Mouse (Mus musculus) large intestine, adult 2 months (tissue): ENCODE results near the gene Rhoq. TPM values are rescaled to one million over a fixed set of nuclear protein-coding genes. Genes with fewer than 3 reads are reported as not detected.

Experiments used
- DNase-seq: peaks from one replicate; pipeline ENCODE4 v3.0.0-alpha.2; 2012; ENCODE audit warnings: low read depth, low spot score
- WGBS: fragments of 180-500 bp; shearing (Covaris S2); methylation state at CpG from one replicate; pipeline ENCODE4 v1.1.7; 2018; 5-methylcytosine and 5-hydroxymethylcytosine counted together
- polyA plus RNA-seq: library from polyadenylated mRNA; depleted of rRNA; stranded (reverse); fragments of >200 nt; gene quantifications from 2 replicates; pipeline ENCODE4 v1.2.3, GENCODE M21; 2012

Rhoq gene
- polyA plus RNA-seq, 1 experiment, result 13.9 TPM

DNA sequence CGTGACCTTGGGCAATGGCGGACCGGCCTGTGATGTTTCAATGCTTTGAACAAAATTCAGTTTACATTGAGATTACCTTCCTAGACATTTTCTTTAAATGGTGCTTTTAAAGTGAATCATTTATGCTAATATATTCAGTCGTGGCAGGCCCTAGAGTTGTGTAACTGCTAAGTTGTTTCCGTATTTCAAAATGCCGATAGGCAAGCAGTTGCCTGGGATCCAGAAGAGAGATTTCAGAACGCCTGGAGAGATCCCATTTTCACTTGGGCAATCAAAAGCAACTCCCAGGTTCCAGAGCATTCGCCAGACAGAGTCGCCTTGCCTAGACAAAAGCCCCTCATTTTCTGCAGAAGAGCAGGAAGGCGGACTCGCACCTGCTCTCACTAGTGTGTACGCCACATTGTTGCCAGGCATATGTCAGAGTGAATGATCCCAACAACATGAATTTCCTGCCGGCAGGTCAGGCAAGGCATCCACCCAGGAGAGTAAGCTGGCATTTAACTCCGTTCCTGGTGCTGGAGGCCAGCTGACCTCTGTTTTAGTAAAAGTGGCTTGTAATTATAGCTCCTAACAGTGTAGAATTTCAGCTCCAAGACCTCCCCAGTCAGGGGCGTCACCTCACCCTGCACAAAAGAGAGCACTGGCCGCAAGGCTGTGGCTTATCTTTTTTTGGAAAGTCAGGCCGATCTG is 23.7 kb downstream of the Rhoq start:
- DNase-seq, result no peak
- WGBS, result 72% methylated on average over 17 of the region's 17 CpGs

DNA sequence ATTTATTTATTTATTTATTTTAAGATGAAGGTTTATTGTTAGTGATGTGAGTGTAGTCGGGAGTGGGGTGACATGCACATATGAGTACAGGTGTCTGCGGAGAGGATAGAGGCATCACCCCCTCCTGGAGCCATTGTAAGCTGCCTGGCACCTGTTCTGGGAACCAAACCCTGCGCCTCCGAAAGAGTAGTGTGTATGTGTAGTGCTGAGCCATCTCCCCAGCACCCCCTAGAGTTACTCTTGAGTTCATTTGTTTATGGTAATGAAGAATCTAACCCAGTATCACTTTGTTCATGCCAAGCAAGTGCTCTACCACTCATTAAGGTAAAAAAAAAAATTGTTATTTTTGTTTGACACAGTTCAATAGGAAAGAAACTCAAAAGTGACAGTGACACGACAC is 25.3 kb downstream of the Rhoq start:
- WGBS, result 83% methylated on average over 5 of the region's 5 CpGs
- DNase-seq, result no peak

- 48% methylated on average over 6 of the region's 6 CpGs for WGBS
- DNase-seq, result no peak
Measured at GRCm38 (mm10) chr17:86988601-86989184, 25.8 kb downstream of the Rhoq start.

DNA sequence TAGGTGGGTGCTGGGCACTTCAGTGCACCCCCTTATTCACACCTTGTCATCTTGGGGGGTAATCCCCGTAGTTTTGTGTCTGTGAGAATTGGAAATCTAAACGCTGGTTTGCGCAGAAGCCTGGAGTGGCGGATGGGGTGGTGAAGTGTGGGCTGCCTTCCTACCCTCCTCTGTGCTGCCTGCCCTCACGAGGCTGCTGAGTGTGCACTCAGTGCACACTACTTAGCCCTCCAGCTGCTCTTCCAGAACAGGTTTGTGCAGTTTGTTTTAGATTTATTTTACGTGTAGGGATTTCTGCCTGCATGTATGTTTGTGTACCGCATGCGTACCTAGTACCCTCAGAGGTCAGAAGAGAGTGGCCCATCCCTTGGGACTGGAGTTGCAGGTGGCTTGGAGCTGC is 28.4 kb downstream of the Rhoq start:
- no peak for DNase-seq
- 76% methylated on average over 8 of the region's 8 CpGs for WGBS

- WGBS, result 33% methylated on average over 6 of the region's 6 CpGs
- no peak for DNase-seq
Measured at GRCm38 (mm10) chr17:86997323-86997722, 34.4 kb downstream of the Rhoq start.

- no peak for DNase-seq
- WGBS, result 91% methylated on average over 3 of the region's 3 CpGs
Measured at GRCm38 (mm10) chr17:87008950-87009349, 46.1 kb downstream of the Rhoq start.

- DNase-seq, result no peak
- WGBS, result 56% methylated on average over 13 of the region's 13 CpGs
Measured at GRCm38 (mm10) chr17:87011301-87012019, 48.6 kb downstream of the Rhoq start.

- DNase-seq, result no peak
- WGBS, result 23% methylated on average over 5 of the region's 5 CpGs
Measured at GRCm38 (mm10) chr17:87019692-87020091, 56.8 kb downstream of the Rhoq start.

DNA sequence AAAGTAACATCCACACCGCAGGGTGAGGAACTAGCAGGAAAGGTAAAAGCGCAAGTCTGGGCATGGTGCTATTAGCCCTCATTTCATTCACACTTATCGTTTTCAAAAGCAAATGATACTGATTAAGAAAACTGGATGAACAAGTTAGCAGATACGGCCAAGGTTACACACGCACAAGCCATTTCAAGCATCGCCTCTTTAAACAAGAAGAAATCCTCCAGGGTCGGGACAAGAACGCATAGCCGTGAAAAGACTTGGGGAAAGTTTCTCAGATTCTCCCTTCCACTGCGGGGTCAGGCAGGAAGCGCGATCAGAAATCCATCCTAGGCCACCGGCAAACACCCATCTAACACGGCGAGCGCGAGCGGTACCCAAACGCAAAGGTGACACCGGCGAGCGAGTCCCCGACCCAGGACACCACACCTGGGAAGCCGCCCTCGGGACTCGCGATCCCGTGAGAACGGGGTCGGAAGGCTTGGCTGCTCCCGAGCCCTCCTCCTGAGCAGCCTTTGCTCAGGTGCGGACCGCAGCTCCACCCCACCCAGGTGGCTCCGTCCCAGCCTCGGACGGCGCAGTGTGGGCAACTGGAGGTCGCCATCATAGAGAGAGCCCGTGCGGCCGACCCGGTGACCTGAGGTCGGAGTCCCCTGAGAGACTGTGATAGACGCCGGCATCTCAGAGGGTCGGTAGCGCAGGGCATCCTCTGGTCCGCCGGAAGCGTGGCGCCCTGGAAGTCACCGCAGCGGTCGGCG is 61.8 kb downstream of the Rhoq start:
- 2% methylated on average over 55 of the region's 55 CpGs for WGBS
- no peak for DNase-seq

DNA sequence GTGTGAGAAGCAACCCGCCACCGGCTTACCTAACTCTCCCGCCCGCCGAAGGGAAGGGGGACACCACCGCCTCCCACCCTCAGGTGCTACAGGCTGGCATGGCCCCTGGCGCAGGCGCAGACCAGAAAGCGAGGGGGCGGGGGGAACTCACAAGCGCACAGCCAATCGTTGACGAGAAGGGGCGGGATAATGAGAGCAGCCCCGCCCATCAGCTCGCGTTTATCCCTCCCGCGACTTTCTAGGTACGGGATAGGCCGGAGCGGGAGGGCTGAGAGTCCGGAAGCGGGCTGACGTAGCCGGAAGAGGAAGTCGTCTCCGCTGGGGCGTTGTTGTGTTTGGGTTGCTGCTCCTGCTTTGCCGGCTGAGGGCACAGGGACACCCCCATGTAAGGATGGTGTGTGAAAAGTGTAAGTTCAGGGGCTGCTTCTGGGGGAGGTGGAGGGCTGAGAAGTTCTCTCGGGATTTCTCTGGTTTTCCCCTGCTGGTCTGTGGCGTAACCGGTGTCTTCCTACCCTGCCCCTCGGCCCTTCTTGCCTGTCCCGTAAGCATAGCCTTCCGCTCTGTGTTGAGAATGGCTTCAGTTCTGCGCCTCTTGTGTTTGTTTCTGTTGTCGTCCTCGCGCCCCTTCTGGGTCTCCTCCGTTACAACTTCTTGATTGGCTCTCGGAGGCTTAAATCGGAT is 62.5 kb downstream of the Rhoq start, which contains the start of the genes Pigf and Cript:
Gene Pigf, minus strand, starts transcription at position 138 of the 681 bp plus-strand sequence.
Gene Cript, plus strand, starts transcription at position 282 of the 681 bp plus-strand sequence.
- WGBS, result under 1% methylated on average over 43 of the region's 43 CpGs
- DNase-seq, result peak; percentile 96

- no peak for DNase-seq
- WGBS, result 36% methylated on average over 10 of the region's 10 CpGs
Measured at GRCm38 (mm10) chr17:87036141-87037073, 73.5 kb downstream of the Rhoq start.

GRCm38 (mm10) chr17:87038496-87038895 is 75.6 kb downstream of the Rhoq start:
- 90% methylated on average over 5 of the region's 5 CpGs for WGBS
- DNase-seq, result no peak

DNA sequence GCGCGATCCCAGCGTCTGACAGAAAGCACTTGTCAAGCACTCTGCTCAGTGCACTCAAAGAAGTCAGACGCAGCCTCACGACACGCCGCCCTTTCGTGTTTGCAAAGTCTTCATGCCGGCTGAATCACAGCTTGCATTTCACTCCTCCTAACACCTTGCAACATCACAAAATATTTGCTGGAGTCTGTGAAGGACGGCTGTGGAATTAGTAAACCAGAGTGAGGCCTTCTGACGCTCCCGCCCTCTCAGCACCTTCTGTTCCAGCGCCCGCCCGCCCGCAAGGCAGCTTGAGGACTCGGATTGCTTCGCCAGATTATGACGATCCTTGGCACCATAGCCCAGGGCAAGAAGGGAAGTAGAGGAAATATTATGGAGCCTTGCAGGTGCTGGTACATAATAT is 78.9 kb downstream of the Rhoq start:
- DNase-seq, result no peak
- WGBS, result 68% methylated on average over 19 of the region's 19 CpGs

DNA sequence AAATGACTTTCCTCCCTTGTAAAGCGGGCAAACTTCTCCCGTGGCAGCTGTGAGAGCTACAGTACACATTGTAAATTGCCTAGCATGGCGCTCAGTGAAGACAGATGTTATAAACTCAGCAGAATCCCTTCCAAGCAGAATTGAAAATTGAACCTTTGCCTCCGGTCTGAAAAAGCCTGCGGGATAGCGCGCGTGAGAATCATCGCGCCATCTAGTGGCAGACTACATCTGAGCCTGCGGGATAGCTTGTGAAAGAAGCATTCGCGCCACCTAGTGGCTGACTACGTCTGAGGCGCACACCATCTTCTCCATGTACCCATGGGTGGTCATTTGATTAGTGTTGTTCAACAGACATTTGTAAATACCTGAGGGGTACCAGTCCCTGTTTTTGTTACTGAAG is 81.5 kb downstream of the Rhoq start:
- WGBS, result under 1% methylated on average over 15 of the region's 15 CpGs
- peak; percentile 88 for DNase-seq

GRCm38 (mm10) chr17:87044796-87045195 is 81.9 kb downstream of the Rhoq start:
- WGBS, result 77% methylated on average over 8 of the region's 8 CpGs

More at GRCm38 (mm10) chr17:87044796-87045195, 81.9 kb downstream of the Rhoq start:
- DNase-seq, result no peak
